Mouse (Mus musculus) T-cell, adult 2 months (primary cell): ENCODE data around the gene Aloxe3.
A peak's percentile ranks its signal among the peaks of the same experiment; 100 is the strongest.

Experiments used
- DNase-seq: peaks from one replicate; pipeline ENCODE4 v3.0.0; 2022; ENCODE audit warnings: low spot score

Gene Aloxe3

GRCm38 (mm10) chr11:69180120-69180519 lies 54.4 kb downstream of the Aloxe3 start:
- DNase-seq = no peak

DNA sequence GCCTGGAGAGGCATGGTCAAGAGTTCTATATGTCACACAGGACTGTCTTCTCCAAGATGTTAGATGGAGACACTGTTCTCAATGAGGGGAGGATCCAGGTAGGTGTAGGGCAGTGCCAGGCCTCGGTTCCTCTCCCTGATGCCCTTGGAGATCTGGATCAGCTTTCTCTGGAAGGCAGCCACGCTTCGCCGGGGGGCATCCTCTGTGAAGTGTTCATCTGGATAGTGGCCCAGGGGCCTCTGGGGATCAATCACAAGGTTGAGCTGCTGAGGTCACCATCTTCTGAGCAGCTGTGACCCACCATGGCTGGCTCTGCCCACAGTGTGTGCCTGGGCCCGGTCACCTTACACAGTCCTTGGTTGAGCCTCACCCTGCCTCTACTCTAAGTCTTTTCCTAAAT lies 59.3 kb downstream of the Aloxe3 start:
- DNase-seq = no peak

DNA sequence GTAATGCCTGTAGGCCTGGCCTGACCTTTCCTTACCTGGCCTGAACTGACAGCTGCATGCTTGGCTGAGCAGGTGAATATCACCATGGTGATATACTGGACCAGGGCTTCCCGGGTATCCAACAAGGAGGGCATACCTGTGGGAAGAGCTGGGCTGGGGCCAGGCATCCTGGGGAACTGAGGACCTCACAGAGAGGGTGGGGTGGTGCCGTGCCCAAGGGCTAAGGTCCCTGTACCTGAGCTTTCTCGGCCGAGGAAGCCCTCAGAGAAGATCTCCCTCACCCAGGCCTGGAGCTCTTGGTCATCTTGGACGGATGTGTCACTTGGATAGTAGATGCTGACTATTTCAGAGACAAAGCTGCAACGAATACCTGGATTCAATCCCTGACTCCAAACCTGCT lies 60.2 kb downstream of the Aloxe3 start:
- DNase-seq = no peak

DNA sequence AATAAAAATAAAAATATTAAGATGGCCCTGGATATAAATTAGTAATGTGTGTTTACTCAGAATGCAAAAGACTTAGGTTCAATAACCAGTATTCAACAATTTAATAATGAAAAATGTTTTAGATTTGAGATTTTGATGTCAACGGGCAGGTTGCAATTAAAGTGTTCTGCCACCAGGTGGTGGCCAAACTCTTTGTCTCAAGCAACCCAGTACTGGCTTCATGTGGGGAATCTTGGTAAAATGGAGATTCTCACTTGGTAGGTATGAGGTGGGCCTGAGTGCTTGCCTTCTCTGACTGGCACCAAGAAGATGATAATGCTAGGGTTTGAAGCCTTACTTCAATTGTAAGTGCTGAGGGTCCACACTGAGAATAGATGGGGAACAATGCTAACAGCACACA lies 67.1 kb downstream of the Aloxe3 start:
- DNase-seq = peak; percentile 32

- no peak for DNase-seq
Measured at GRCm38 (mm10) chr11:69196766-69197165, 71.1 kb downstream of the Aloxe3 start.

GRCm38 (mm10) chr11:69197194-69197593 lies 71.5 kb downstream of the Aloxe3 start:
- peak; percentile 56 for DNase-seq

DNA sequence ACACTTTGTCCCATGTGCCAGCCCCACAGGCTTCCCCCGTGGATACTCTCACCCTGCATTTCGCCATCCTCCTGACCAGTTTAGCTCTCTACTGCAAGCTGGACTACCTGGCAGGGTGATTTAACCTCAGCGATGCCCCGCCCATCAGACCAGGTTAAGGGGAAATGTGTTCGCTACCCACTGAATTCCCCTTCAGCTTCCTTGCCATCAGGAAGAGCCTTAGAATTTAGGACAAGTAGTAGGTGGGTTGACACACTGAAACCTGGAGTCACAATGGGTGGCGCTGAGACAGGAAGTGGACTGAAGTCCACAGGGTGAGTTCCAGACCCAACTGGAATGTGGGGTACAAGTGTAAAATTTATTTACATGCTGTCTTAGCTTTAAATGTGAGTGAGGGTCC lies 72.0 kb downstream of the Aloxe3 start, which contains the start of gene Alox8:
Gene Alox8, minus strand, starts transcription at position 101 of the 400 bp plus-strand sequence.
- DNase-seq = no peak
